Mouse (Mus musculus): Measurements from ENCODE around the gene Ccl9.
A peak's percentile ranks its signal among the peaks of the same experiment; 100 is the strongest.

Ccl9 gene

DNA sequence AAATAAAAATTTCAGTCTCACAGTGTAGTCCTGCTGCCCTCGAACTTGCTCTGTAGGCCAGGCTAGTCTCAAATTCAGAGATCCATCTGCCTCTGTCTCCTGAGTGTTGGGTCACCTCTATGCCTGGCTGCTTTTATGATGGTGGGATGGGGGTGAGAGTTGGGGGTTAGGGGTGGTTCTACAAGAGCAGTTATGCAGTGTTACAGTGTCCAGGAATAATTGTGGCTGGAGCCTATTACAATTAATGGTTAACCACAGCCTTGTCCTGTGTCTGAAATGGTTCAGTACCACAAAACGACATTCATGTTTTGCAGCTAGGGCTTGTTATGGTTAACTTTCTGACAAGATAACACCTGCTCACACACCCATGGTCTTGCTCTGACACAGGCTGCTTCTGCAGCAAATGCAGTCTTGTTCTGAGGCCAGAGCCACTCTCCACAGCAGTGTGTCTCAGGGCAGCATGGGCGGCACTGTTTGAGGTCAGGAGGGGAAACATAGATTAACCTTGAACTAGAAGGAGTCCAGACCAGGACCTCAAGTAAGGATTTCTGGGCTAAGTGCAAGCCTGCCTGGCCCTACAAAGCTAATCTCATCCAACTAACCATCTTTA lies 39.6 kb downstream of the Ccl9 start:
- DNase-seq (ENCODE audit: low spot score in 2 of 2): no peak

GRCm38 (mm10) chr11:83536831-83537230 lies 41.6 kb downstream of the Ccl9 start:
- no peak for DNase-seq (ENCODE audit: low spot score in 2 of 2)

GRCm38 (mm10) chr11:83534609-83535423 lies 43.6 kb downstream of the Ccl9 start:
- DNase-seq (ENCODE audit: low spot score in 2 of 2): peak in 1 of 2 experiments; percentile 31

DNA sequence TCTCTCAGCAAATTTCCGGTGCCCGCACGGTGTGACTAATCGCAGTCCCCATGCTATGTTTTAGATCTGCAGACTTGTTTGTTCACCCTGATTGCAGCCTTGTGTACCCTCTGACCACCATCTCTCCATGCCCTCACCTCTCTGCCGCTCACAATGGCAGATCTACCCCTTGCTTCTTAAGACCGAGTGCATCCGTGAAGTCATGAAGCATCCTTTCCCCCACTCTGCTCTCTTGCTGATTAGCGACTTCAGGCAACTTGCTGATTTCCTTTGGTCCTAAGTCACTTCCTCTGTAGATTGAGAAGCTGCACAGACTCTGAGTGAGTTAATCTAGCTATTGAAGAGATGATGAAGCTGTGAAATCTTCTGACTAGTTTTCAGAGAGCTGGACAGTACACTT lies 44.3 kb downstream of the Ccl9 start:
- DNase-seq (ENCODE audit: low spot score in 2 of 2): no peak

DNA sequence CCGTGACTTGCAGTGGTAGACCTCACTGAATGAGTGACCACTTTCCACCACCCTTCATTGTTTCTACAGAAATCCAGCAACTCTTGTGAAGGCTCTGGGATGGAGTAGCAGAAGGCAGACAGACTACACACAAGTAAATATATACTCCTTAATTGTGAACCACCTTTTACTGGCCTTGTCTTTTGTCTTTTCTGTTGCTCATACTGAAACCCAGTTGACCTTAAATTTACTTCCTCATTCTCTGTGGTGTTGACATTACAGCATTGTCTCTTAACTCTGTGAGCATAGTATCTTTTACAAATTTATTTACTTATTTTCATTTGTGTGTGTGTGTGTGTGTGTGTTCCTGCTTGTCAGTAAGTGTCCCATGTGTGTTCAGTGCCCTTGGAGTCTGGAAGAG lies 45.2 kb downstream of the Ccl9 start:
- DNase-seq (ENCODE audit: low spot score in 2 of 2): no peak

DNA sequence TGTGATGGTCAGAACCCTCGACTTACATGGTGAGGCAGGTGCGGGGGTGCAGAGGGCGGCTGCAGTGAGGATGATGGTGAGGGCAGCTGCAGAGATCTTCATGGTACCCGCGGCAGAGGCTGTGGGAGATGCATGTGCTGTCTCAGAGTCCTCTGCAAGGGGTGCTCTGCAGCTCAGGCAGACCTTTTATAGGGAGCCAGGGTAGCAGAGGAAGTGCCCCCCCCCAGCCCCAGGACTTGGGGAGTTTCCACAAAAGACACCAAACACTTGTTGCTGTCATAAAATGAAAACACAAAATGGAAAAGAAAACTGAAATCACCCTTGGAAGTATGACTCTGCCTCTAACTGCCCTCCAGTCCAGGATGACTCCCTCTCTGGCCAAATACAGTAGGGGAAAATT lies 48.1 kb downstream of the Ccl9 start, which contains the start of gene Ccl5:
TSS of gene Ccl5 (minus strand) at position 159 of the 400 bp plus-strand sequence.
- DNase-seq (ENCODE audit: low spot score in 2 of 2): no peak

- no peak for DNase-seq (ENCODE audit: low spot score in 2 of 2)
Observed at GRCm38 (mm10) chr11:83529024-83529423, 49.4 kb downstream of the Ccl9 start.

Data from spleen, postnatal 10 days (tissue).